Mouse (Mus musculus): ENCODE data around the gene Cdc42ep5.
A peak's percentile ranks its signal among the peaks of the same experiment; 100 is the strongest.

- TF ChIP-seq CTCF (IDR thresholded peaks at IDR 0.05; ENCODE audit: extremely low read depth, insufficient read length, insufficient replicate concordance, low read depth, low read length) = peak; percentile 98
- no peak for TF ChIP-seq POLR2A (IDR thresholded peaks at IDR 0.05; ENCODE audit: low read depth, low read length)
Measured at GRCm38 (mm10) chr7:4130686-4131452, 33.8 kb downstream of the Cdc42ep5 start.
